Mouse (Mus musculus): ENCODE results near the gene Abhd14a.
A peak's percentile ranks its signal among the peaks of the same experiment; 100 is the strongest.
"Not testable (repeated sequence)": the region's sequence is repeated elsewhere in the genome, so short reads cannot be mapped to it uniquely, and the experiment has no call there.

Gene Abhd14a

GRCm38 (mm10) chr9:106447348-106447747 is at the start of gene Abhd14a, which contains the start of gene Abhd14b:
TSS of gene Abhd14a (minus strand) at chr9:106447678.
TSS of gene Abhd14b (plus strand) at chr9:106447459.
- DNase-seq (ENCODE audit: low read depth, low spot score): peak; percentile 93

GRCm38 (mm10) chr9:106487602-106488001 is 40.1 kb upstream of the Abhd14a start:
- DNase-seq (ENCODE audit: low read depth, low spot score): not testable (repeated sequence)

GRCm38 (mm10) chr9:106485076-106485475 is 37.6 kb upstream of the Abhd14a start:
- no peak for DNase-seq (ENCODE audit: low read depth, low spot score)

GRCm38 (mm10) chr9:106483606-106484005 is 36.1 kb upstream of the Abhd14a start:
- no peak for DNase-seq (ENCODE audit: low read depth, low spot score)

GRCm38 (mm10) chr9:106483136-106483535 is 35.7 kb upstream of the Abhd14a start:
- DNase-seq (ENCODE audit: low read depth, low spot score): no peak

- no peak for DNase-seq (ENCODE audit: low read depth, low spot score)
Observed at GRCm38 (mm10) chr9:106482578-106483115, 35.2 kb upstream of the Abhd14a start.

- DNase-seq (ENCODE audit: low read depth, low spot score): no peak
Observed at GRCm38 (mm10) chr9:106481676-106482075, 34.2 kb upstream of the Abhd14a start.

- no peak for DNase-seq (ENCODE audit: low read depth, low spot score)
Observed at GRCm38 (mm10) chr9:106481075-106481474, 33.6 kb upstream of the Abhd14a start.

- no peak for DNase-seq (ENCODE audit: low read depth, low spot score)
Observed at GRCm38 (mm10) chr9:106480541-106480940, 33.1 kb upstream of the Abhd14a start.

- DNase-seq (ENCODE audit: low read depth, low spot score): no peak
Observed at GRCm38 (mm10) chr9:106478101-106478500, 30.6 kb upstream of the Abhd14a start.

- DNase-seq (ENCODE audit: low read depth, low spot score): no peak
Observed at GRCm38 (mm10) chr9:106477649-106478048, 30.2 kb upstream of the Abhd14a start.

GRCm38 (mm10) chr9:106476924-106477484 is 29.5 kb upstream of the Abhd14a start, which contains the start of gene Parp3:
TSS of gene Parp3 (minus strand) at chr9:106476949.
- DNase-seq (ENCODE audit: low read depth, low spot score): peak; percentile 100

- no peak for DNase-seq (ENCODE audit: low read depth, low spot score)
Observed at GRCm38 (mm10) chr9:106476002-106476923, 28.8 kb upstream of the Abhd14a start.

GRCm38 (mm10) chr9:106475663-106476001 is 28.2 kb upstream of the Abhd14a start, which contains the start of gene Rrp9:
TSS of gene Rrp9 (plus strand) at chr9:106475963.
- DNase-seq (ENCODE audit: low read depth, low spot score): no peak

GRCm38 (mm10) chr9:106475046-106475445 is 27.6 kb upstream of the Abhd14a start:
- DNase-seq (ENCODE audit: low read depth, low spot score): no peak

GRCm38 (mm10) chr9:106474456-106474855 is 27.0 kb upstream of the Abhd14a start:
- peak; percentile 86 for DNase-seq (ENCODE audit: low read depth, low spot score)

GRCm38 (mm10) chr9:106473753-106474105 is 26.3 kb upstream of the Abhd14a start:
- no peak for DNase-seq (ENCODE audit: low read depth, low spot score)

GRCm38 (mm10) chr9:106473081-106473752 is 25.7 kb upstream of the Abhd14a start:
- DNase-seq (ENCODE audit: low read depth, low spot score): no peak

- no peak for DNase-seq (ENCODE audit: low read depth, low spot score)
Observed at GRCm38 (mm10) chr9:106472321-106472720, 24.8 kb upstream of the Abhd14a start.

- peak; percentile 64 for DNase-seq (ENCODE audit: low read depth, low spot score)
Observed at GRCm38 (mm10) chr9:106471892-106472291, 24.4 kb upstream of the Abhd14a start.

- no peak for DNase-seq (ENCODE audit: low read depth, low spot score)
Observed at GRCm38 (mm10) chr9:106470991-106471750, 23.7 kb upstream of the Abhd14a start.

Measured in mesoderm, embryonic 11.5 days (tissue).